Mouse (Mus musculus): ENCODE data around the gene Ddx54.

- TF ChIP-seq POLR2A (IDR thresholded peaks at IDR 0.05; ENCODE audit: control insufficient read depth, low read depth, low read length) (no peak), CTCF (IDR thresholded peaks at IDR 0.05; ENCODE audit: control insufficient read depth, insufficient read depth, insufficient replicate concordance, low read depth, low read length) (no peak)
Measured at GRCm38 (mm10) chr5:120566101-120566500, 46.4 kb upstream of the Ddx54 start.

Data from testis, adult 2 months (tissue).